Mouse (Mus musculus) cerebellum, adult 9-11 months (tissue): ENCODE results near the gene Irf7.
"Not testable (repeated sequence)": the region's sequence is repeated elsewhere in the genome, so short reads cannot be mapped to it uniquely, and the experiment has no call there.

Experiments
- DNase-seq: peaks from one replicate; pipeline ENCODE4 v3.0.0; 2022

Irf7 gene

DNA sequence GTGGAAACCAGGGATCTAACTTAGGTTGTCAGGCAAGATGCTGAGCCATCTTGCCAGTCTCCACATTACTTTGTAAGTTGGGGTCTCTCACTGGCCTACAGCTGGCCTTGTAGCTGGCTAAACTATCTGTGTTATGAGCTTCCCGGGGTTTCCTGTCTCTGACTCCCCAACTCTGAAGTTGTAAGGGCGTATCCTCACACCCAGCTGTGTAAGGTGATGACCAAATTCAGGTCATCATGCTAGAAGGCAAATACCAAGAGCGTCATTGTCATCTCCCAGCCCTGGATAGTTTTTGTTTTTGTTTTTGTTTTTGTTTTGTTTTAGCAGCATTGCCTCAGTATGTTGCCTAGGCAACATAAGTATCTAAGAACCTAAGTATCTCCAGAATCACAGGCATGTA lies 4.3 kb upstream of the Irf7 start:
- DNase-seq, result no peak

DNA sequence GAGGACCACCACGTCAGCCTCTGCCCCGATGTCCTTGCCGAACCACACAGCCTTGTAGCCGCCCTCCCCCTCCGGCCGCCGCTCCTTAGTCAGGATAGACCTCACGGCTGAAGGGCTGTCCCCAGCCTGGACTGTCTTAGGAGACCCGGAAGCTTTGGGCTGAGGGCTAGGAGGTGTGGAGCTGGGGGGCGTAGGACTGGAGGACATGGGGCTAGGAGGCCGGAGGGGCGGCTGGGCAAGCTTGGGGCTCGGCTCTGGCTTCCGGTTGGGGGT lies 2.9 kb upstream of the Irf7 start:
- no peak for DNase-seq

DNA sequence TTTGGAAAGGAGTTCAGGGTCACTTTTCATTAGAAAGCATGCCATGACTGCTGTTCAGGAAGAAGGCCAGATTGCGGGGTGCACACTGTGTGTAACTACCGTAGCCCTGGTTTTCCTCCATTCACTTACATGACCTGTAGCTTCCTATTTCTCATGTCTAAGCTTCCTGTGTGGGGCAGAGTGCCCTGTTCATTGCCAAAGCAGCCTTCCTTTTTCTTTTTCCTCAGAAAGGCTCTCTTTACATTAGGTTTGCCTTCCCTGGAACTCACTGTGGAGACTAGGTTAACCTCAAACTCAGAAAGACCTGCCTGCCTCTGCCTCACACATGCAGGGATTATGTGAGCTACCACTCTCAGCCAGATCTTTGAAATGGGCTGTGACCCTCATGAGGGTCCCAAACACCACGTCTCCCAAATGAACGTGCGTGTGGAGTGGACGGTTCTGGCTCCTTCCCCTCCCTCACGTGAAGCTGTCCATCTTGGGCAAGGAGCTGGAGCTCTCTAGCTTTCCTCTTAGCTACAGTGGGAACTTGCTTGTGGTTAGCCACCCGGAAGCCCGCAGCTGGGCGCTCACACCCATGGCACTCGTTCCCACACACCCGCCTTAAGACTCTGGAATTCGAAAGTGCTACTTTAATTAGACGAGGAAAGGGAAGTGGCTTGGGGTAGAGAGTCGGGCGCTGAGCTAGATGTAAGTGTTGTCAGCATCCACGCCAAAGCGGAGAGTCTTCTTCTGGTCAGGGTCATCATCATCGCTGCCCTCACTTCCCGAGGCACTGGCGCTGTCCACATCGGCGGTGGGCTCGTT lies 2.4 kb upstream of the Irf7 start:
- no peak for DNase-seq

DNA sequence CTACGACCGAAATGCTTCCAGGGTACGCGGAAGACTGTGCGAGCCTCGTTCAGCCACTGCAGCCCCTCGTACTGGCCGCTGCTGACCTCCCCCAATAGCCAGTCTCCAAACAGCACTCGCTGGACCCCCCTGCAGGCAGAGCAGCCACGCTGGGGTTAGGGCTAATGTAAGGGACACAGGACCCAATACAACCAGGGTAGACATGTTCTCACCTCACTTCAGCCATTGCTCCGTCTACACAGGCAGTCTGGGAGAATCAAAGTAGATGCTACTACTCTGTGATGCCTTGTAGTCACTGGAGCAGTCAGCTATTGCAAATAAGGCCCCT lies 906 bp downstream of the Irf7 start:
- no peak for DNase-seq

DNA sequence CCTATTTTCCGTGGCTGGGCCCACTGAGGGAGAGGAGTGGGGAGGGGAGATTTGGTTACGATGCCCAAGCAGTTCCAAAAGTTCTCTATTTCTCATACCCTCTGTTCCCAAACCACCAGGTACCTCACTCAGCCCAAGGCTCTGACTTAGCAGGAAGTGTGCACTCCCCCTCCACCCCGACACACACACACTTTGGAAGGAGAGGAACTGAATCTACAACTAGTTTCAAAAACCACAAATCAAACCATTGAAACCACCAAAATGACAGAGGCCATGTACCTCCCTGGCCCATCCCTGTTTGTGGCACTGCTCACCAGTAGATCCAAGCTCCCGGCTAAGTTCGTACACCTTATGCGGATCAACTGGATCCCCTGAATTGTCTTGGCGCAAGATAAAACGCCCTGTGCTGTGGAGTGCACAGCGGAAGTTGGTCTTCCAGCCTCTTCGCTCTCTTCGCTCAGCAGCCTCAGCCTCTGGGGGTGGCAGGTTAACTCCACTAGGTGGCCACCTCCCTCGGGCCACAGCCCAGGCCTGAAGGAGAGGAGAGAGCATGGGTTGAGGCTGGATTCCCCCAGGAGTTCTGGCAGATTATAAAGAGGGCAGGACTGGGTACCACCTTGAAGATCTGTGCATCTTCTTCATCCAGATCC lies 1.4 kb downstream of the Irf7 start:
- no peak for DNase-seq

DNA sequence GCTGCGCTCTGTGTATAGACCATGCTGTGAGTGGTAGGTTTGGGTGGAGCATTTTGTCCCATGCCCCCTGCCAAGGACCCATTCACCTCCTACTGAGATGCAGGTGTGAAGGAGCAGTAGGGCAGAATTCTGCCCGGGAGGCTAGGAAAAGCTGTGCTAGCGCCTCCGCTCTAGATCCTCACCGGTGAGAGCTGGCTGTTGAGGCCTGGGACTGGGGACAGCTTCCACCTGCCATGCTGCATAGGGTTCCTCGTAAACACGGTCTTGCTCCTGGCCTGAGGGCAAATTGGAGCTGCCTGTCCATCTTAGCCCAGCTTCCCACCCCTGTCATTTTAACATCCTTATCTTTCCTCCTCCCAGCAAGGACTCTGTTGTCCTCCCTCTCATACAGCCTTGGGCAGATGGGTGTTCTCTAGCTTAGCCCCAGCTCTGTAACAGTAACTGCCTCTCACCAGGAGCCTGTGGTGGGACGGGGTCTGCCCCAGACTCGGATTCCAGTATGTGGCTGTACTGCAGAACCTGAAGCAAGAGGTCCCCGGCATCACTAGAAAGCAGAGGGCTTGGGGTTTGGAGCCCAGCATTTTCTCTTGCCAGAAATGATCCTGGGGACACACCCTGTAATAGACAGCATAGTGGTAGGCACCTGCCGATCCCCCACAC lies 2.1 kb downstream of the Irf7 start:
- no peak for DNase-seq

DNA sequence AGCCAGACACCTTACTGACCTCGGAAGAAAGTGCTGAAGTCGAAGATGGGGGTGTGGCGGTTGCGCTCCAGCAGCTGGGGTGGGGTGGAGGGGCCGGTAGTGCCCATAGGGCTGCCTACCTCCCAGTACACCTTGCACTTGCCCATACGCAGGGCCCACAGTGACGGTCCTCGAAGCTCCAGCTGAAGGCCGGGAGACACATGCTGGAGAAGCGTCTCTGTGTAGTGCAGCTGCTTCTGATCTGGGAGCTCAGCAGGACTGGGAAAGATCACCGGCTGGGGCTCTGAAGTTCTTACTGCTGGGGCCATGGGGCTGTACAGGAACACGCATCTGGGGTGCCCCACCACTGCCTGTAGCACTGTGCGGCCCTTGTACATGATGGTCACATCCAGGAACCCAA lies 2.6 kb downstream of the Irf7 start:
- DNase-seq, result no peak

DNA sequence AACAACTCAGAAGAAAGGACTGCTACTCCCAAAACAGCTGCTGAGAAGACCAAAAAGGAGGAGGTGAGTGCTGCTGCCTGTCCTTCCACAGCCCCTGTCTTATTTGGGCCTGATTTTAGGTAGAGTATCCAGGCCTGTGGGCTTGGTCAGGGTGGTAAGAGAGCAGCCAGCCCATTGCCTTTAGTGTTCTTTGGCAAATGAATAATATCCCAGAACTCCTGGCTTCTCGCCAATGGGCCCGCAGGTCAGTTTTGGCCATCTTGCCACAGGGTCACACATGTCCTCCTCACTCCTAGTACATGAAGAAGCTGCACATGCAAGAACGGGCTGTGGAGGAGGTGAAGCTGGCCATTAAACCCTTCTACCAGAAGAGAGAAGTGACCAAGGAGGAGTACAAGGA lies 4.8 kb downstream of the Irf7 start:
- DNase-seq, result peak; percentile 41

DNA sequence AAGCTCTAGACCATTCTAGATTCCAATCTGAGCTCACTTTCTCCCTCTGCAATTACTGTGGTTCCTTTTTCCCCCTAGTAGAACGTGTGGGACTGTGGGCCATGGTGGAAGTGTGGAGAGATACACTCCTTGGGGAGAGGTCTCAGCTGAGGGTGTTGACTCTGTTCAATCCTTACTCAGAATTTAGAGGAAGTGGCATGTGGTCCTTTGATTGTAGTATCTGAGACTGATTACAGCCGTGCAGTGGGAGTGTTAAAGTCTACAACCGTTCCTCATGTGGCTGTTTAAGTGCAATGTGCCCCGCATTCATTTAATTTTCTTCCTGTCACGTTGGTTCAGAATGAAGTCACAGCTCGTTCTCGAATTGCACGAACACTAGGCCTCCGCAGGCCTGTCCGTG lies 10.1 kb downstream of the Irf7 start:
- no peak for DNase-seq

DNA sequence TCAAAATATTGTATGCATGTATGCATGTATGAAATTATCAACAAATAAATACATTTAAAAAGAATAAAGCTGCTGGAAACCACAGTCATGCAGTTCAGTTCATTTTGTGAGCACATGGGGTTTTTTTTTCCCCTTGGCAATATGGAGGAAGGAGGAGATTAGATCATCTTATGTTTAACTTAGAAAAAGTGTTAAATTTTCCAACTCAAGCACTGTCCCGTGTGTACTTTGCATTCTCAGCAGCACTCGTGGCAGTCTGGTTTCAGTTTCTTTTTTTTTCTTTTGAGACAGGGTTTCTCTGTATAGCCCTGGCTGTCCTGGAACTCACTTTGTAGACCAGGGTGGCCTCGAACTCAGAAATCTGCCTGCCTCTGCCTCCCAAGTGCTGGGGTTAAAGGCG lies 15.8 kb downstream of the Irf7 start:
- DNase-seq, result not testable (repeated sequence)

DNA sequence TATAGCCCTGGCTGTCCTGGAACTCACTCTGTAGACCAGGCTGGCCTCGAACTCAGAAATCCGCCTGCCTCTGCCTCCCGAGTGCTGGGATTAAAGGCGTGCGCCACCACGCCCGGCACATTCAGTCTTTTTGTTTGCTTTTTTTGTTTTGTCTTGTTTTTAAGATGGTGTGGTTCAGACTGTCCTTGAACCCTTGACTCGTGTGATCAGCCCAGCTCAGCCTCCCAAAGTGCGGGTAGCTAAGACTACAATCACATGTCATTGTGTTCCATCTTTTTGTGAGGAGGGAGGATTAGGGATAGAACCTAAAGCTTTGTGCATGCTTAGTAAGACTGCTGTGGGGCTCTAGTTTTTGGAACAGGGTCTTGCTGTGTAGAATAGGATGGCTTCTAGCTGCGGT lies 34.7 kb downstream of the Irf7 start:
- DNase-seq, result no peak

DNA sequence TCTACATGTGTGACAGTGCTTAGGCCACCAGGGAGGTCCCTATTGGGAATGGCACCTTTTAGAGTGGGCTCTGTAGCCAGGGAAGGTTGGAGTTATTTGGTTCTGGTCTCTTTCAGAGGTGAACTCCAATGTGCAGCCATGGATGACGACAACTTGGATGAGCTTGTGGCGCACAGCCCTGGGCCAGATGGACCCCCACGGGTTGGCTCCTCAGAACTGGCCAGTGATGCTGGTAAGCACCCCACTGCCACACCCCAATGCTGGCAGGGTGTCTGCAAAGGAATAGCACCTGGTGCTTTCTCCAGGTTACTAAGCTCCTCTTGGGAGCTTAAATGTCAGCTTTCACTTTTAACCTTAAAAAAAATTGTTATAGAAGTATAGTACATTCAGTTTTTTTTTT lies 35.2 kb downstream of the Irf7 start:
- DNase-seq, result peak; percentile 52

DNA sequence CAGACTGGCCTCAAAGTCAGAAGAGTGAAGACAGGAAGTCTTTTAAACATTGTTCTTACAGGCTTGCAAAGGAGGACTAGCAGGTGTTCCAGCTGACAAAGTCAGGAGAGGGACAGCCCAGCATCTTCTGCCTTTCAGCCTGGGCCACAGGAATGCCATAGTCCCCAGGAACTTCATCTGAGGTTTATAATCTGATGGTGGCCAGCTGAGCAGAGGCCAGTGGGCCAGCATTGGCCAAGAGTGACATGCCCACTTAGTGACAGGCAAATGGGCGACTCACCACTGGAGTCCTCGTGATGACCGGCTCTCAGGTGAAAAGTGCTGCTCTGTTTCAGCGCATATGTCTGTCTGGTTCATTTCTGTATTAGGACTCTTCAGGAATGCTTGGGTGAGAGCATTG lies 35.7 kb downstream of the Irf7 start:
- DNase-seq, result no peak

DNA sequence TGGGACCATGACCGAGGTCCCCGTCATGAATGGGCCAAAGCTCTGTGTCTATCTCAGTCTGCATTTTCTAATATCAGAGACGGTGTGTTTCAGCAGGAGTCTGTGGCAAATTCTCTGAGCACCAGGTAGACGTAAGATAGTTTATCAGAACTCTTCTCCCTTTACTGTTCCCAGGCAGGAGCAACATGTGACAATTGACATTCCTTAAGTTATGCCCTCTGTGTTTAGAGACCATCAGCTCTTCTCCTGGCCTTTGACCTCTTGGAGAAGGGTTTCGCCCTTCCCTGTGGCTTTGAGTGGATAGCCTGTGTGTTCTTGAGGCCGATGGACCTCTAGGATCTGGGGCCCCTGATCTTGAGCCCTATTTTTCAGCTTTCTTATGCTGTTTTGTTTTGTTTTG lies 36.6 kb downstream of the Irf7 start:
- DNase-seq, result no peak

DNA sequence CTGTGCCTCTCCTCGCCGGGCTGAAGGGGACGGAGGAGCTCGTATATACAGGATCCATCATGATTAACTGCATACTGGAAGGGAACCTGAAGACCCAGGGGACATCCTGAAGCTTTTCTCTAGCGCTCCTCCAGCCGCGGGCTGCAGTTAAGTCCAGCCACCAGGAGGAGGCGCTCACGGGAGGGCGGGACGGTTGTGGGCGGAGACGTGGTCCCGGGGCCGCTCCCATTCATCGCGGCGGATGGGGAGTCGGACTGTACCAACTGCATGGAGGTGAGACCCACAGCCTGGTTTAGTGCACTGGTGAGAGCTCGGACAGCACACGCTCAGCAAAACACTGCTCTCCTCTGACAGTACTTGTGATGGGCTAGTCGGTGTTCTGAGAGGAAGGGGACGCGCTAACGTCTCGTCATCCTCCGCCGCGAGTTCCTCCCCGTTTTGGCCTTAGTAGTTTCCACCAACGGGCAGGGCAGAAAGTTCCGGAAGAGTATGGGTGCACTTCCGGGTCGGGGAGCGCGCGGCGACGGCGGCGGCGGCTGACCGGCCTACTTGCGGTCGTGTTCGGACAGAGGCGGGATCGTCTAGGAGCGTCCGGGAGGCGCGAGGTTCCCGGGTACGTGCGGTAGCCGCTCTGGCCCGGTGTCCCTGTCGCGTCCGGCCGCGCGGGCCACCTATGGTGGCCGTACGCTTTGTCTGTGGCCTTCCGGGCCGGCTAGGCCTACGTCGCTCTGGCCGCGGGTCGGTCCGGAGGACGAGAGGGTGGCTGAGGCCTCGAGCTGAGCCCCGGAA lies 37.8 kb downstream of the Irf7 start, which contains the start of gene Phrf1:
TSS of gene Phrf1 (plus strand) at position 506 of the 789 bp plus-strand sequence.
- DNase-seq, result peak; percentile 88

DNA sequence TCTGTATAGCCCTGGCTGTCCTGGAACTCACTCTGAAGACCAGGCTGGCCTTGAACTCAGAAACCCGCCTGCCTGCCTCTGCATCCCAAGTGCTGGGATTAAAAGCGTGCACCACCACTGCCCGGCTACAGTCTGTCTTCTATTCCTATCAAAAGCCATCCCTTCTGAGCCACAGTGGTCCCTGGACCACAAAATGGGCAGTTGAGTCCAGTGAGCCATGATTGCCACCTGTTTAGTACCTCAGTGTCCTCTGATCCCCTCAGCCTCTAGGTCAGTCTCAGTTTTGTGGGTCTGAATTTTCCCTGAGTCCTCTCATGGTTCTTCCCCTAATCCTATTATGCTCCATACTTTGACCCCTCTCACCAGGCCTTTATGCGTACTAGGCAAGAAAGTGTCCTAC lies 38.5 kb downstream of the Irf7 start:
- no peak for DNase-seq

DNA sequence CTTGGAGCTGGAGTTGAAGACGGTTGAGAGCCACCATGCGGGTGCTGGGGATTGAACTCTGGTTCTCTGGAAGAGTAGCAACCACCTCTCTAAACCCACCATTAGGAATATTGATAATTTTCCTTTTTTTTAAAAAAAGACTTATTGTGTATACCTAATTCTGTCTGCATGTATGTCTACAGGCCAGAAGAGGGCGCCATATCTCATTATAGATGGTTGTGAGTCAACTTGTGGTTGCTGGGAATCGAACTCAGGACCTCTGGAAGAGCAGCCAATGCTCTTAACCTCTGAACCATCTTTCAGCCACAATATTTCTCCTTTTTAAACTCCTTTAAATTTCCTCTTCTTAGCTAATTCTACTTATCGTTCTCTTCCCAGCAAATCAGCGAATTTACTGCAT lies 39.7 kb downstream of the Irf7 start:
- no peak for DNase-seq

DNA sequence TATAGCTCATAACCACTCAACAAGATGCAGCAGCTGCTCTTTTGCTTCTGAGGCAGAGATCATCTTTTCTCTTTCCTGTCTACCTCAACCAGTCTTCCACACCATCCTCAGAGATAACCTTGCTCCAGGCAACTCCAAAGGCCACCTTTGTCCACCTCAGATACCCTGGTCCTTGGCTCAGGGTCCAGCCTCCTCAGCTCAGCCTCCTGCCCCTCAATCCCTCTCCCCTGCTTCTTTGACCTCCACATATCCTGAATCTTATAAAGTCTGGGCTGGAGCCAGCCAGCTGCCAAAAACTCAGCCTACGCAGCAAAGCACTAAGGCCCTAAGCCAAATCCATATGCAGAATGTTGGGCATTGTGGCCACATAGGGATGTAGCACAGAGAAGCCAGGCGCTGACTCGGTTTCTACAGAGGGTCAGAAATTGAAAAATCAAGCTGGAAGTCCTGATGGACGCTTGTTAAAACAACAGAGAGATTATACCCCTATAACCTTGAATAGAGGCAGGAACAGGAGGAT lies 43.5 kb downstream of the Irf7 start:
- DNase-seq, result no peak

DNA sequence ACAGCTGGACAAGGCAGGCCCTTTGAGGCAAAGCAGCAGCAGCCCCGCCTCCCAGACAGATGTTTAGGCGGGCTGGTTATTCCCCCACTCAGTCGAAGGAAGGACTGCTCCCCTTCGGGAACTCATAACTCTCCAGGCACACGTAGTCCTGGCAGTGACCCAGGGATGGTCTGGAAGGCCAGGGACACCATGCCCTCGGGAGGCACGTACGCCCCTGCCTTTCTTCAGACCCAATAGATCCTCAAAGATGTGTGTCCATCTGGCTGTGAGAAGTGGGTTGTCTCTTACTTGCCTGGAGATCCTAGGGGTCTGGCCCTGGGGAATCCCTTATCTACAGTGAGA lies 44.2 kb downstream of the Irf7 start:
- DNase-seq, result no peak

DNA sequence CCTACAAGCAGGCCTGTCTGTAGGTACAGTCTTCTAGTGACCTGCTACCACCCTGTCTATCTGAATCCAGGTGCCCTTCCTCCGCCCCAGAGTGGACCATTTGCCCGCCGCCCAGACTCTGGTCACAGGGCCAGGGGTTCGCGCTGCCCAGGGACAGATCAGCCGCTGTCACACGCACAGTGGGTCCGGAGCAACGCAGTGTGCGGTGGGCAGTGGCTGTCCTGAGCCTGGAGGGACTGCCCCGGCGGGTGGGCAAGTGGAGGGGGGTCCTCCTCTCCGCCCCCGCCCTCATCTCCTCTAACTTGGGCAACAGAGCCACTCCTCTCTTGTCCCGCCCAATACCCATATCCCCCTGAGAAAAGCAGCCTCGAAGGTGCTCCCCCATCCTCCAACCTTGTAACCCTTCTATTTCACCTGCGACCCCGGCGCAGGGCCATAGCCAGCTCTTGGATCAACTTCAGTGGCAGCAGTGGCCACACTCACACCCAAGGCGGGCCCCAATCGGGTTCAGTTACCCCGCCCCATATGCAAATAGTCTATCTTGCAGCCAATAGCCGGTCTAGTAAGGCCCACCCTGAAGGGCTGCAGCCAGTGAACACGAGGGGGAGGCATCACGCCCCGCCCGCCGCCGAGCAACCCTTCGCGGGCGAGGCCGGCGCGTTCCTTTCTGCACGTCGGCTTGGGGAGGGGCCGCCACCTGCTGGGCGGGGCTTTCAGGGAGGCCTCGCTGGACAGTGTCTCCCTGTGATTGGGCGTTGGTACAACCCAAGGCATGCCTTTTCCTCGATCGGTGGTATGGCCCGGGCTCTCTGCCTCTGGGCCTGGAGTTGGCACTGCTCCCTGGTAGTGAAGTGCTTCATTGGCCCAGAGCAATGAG lies 44.8 kb downstream of the Irf7 start:
- peak; percentile 95 for DNase-seq

DNA sequence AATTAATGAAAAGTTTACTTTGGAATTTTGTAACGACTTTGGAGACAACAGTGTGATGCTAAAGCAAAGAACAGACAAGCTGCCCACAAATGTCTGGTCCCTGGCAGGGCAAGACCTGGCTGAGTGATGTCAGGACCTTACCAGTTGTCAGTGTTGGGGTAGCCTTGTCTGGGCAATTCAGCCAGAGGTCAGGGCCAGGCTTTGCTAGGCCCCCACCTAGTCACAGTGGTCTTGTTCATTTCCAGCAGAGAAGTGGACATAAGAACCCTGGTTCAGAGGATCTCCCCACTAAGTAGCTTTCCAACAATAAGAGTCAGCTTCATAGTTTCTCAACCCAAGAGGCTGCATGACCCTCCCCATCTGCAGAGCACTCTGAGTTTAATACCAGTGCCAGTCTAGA lies 45.9 kb downstream of the Irf7 start:
- no peak for DNase-seq

DNA sequence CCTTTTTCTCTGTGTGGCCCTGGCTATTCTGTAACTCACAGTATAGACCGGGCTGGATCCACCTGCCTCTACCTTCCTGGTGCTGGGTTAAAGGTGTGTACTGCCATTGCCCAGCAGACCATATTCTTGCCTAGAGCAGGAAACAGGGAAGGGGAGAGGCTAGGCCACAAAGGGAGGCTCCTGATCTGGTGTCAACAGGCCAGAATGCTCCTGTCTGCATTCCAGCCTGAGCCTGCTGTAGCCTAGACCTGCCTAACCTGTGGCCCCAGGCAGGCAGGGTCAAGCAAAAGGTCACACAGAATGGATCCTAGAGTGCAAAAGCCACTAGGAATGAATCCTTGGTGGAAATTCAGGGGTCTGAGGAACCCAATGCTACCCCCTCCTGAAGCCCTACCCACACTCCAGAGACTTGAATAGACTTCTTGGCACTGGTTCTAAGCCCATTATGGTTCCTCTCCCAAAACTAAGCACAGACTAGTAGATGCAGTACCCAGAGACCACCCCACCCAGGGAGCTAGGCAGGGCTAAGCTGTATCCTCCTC lies 46.7 kb downstream of the Irf7 start:
- no peak for DNase-seq
